ENCODE assay signal across 10 mouse cellular contexts in the genomic region with DNA sequence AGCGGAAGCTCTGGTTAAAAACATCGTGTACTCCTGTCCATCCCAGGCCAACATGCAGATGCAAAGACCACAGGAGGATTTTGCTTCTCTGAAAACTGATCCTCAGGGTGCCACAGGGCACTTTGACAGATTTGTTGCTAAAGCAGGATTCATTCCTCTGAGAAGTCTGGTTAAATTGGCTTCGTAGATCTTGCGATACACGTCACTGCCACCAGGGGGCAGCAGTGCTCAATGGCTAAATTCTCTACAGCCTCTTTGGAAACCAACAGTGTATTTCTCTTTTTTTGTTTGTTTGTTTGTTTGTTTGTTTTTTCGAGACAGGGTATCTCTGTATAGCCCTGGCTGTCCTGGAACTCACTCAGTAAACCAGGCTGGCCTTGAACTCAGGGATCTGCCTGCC. TPM values are rescaled to one million over a fixed set of nuclear protein-coding genes. Genes with fewer than 3 reads are reported as not detected.
DNase-seq lines count a peak whose midpoint lies in the region; ATAC-seq lines count a peak whose summit lies in the region.
"Had no signal": no experiment of that assay in that cellular context is flagged by ENCODE, and none has a peak within 500 bp of the region (broad histone marks: within the 10 kb centered on the region; RNA-seq: fewer than 3 reads in every experiment).

No protein-coding gene starts in this region.

- 18% methylated on average over 6 of the region's 6 CpGs for WGBS in hindbrain, embryonic 10.5 days
- 20% methylated on average over 6 of the region's 6 CpGs for whole genome bisulfite sequencing in hindbrain, embryonic 12.5 days
- WGBS in stomach, embryonic 16.5 days, result 19% methylated on average over 6 of the region's 6 CpGs

- DNase-seq in hindbrain, embryonic 10.5 days (ENCODE audit: low spot score), result peak; percentile 77
- DNase-seq in adrenal gland, adult 2 months, result peak; percentile 80
- DNase-seq in embryo, embryonic 10.5 days (ENCODE audit: low spot score), result peak; percentile 86
- peak; percentile 85 to 88 for DNase-seq in left cerebral cortex, postnatal 14 days (ENCODE audit: low spot score in 2 of 2)

- H3K4me2 ChIP-seq in hindbrain, embryonic 12.5 days (replicated peaks), result no peak overlapping the region
- H3K4me2 ChIP-seq in stomach, embryonic 16.5 days (ENCODE audit: low read depth, low read length), result no peak overlapping the region
- H3K4me2 ChIP-seq: embryonic facial prominence, embryonic 15.5 days; neural tube, embryonic 12.5 days had no signal

- no peaks in the 10 kb centered on the region for H3K27me3 ChIP-seq in hindbrain, embryonic 10.5 days (ENCODE audit: insufficient read depth, poor library complexity, severe bottlenecking)
- no peaks in the 10 kb centered on the region for H3K27me3 ChIP-seq in hindbrain, embryonic 12.5 days
- H3K27me3 ChIP-seq in stomach, embryonic 16.5 days (ENCODE audit: control insufficient read depth, insufficient read depth, low read length), result no peaks in the 10 kb centered on the region
- H3K27me3 ChIP-seq: embryonic facial prominence, embryonic 15.5 days; neural tube, embryonic 12.5 days had no signal

- H3K9me3 ChIP-seq in hindbrain, embryonic 10.5 days, result no peaks in the 10 kb centered on the region
- no peaks in the 10 kb centered on the region for H3K9me3 ChIP-seq in hindbrain, embryonic 12.5 days (replicated peaks)
- H3K9me3 ChIP-seq in stomach, embryonic 16.5 days (replicated peaks; ENCODE audit: control insufficient read depth, low read length), result no peaks in the 10 kb centered on the region
- H3K9me3 ChIP-seq: embryonic facial prominence, embryonic 15.5 days; neural tube, embryonic 12.5 days had no signal

- no peak for ATAC-seq in hindbrain, embryonic 12.5 days (ENCODE audit: low FRiP score)
- ATAC-seq in hematopoietic stem cell, adult 5-6 weeks (replicated peaks in 1 of 2; ENCODE audit: insufficient read depth in 1 of 2, low FRiP score in 2 of 2, low TSS enrichment in 1 of 2, low read depth in 1 of 2, poor library complexity in 2 of 2, severe bottlenecking in 2 of 2), result peak; percentile 32 to 70; a peak in 1 of 4 replicates
- peak; percentile 62; the same call in 1 of the 2 replicates for ATAC-seq in monocyte, adult 5-6 weeks (replicated peaks; ENCODE audit: insufficient number of reproducible peaks, low FRiP score, low TSS enrichment, poor library complexity, severe bottlenecking)
- ATAC-seq in stomach, embryonic 16.5 days (ENCODE audit: insufficient read depth, low FRiP score), result no peak

- no peak overlapping the region for H3K27ac ChIP-seq in hindbrain, embryonic 10.5 days
- no peak overlapping the region for H3K27ac ChIP-seq in hindbrain, embryonic 12.5 days
- H3K27ac ChIP-seq in stomach, embryonic 16.5 days (ENCODE audit: low read length), result no peak overlapping the region
- H3K27ac ChIP-seq: embryonic facial prominence, embryonic 15.5 days; neural tube, embryonic 12.5 days had no signal

- H3K9ac ChIP-seq in hindbrain, embryonic 12.5 days, result no peak overlapping the region
- H3K9ac ChIP-seq in stomach, embryonic 16.5 days (ENCODE audit: low read length), result 0 out of 2 replicates have a peak overlapping the region, but pooled peaks have one; percentile 16
- H3K9ac ChIP-seq: embryonic facial prominence, embryonic 15.5 days; neural tube, embryonic 12.5 days had no signal

- intact Hi-C loops in left cerebral cortex, postnatal 14 days (cut with DNase I), result loop anchor here (10.0 kb wide), 1 partner anchor 101 kb away; no protein-coding TSS in a partner anchor

- H3K4me3 ChIP-seq in hindbrain, embryonic 10.5 days, result no peak overlapping the region
- no peak overlapping the region for H3K4me3 ChIP-seq in hindbrain, embryonic 12.5 days
- no peak overlapping the region for H3K4me3 ChIP-seq in stomach, embryonic 16.5 days (replicated peaks; ENCODE audit: low read length)
- H3K4me3 ChIP-seq: embryonic facial prominence, embryonic 15.5 days; neural tube, embryonic 12.5 days had no signal

- peaks cover 14% of the 10 kb centered on the region for H3K4me1 ChIP-seq in hindbrain, embryonic 10.5 days (replicated peaks)
- H3K4me1 ChIP-seq in hindbrain, embryonic 12.5 days, result peaks cover 8% of the 10 kb centered on the region
- H3K4me1 ChIP-seq in stomach, embryonic 16.5 days (ENCODE audit: control insufficient read depth, insufficient read depth, low read length), result no peaks in the 10 kb centered on the region
- H3K4me1 ChIP-seq: embryonic facial prominence, embryonic 15.5 days; neural tube, embryonic 12.5 days had no signal

- H3K36me3 ChIP-seq in hindbrain, embryonic 10.5 days, result peaks cover 11% of the 10 kb centered on the region
- peaks cover 5% of the 10 kb centered on the region for H3K36me3 ChIP-seq in hindbrain, embryonic 12.5 days
- H3K36me3 ChIP-seq in stomach, embryonic 16.5 days (ENCODE audit: control insufficient read depth, insufficient read depth, low read length), result no peaks in the 10 kb centered on the region

RNA-seq across cellular contexts. Expression of a gene that starts 7.9 kb away (rescaled TPM):
- 93.3 and 98.0 TPM in 2 replicates for polyA plus RNA-seq in hindbrain, embryonic 10.5 days (2016; fragmentation: Nextera tagmentation; extraction: Ambion mirVana)
- 81.5 and 86.5 TPM in 2 replicates for polyA plus RNA-seq in hindbrain, embryonic 12.5 days (2016; fragmentation: Nextera tagmentation; extraction: Ambion mirVana)
- 100 to 1,000 TPM; 124 to 154 TPM for total RNA-seq in adrenal gland, adult 2 months (2021)
- 68.4 and 73.4 TPM in 2 replicates for polyA plus RNA-seq in adrenal gland, adult 2 months (2012; rRNA removed)
- total RNA-seq in hematopoietic stem cell, adult 5-6 weeks (2017), result 62.3 and 99.8 TPM in 2 replicates
- 10 to 100 TPM; 75.9 TPM for total RNA-seq in left cerebral cortex, postnatal 14 days (2021)
- total RNA-seq in monocyte, adult 5-6 weeks (2017), result 154 to 190 TPM (median 179 TPM) in 3 replicates
- 112 and 113 TPM in 2 replicates for polyA plus RNA-seq in stomach, embryonic 16.5 days (2015; fragmentation: Nextera tagmentation; extraction: Ambion mirVana)

RNA-seq across cellular contexts. Expression of a gene that starts 8.3 kb away (rescaled TPM):
- polyA plus RNA-seq in hindbrain, embryonic 10.5 days (2016; fragmentation: Nextera tagmentation; extraction: Ambion mirVana), result 8.1 and 10.8 TPM in 2 replicates
- polyA plus RNA-seq in hindbrain, embryonic 12.5 days (2016; fragmentation: Nextera tagmentation; extraction: Ambion mirVana), result 10.2 and 15.2 TPM in 2 replicates
- 10 to 100 TPM in 1 of 2 experiments, 1 to 10 TPM in 1; 6.3 to 11.5 TPM for total RNA-seq in adrenal gland, adult 2 months (2021)
- polyA plus RNA-seq in adrenal gland, adult 2 months (2012; rRNA removed), result 17.1 and 17.8 TPM in 2 replicates
- 14.7 and 14.9 TPM in 2 replicates for total RNA-seq in hematopoietic stem cell, adult 5-6 weeks (2017)
- total RNA-seq in left cerebral cortex, postnatal 14 days (2021), result 10 to 100 TPM in 1 of 2 experiments, 1 to 10 TPM in 1; 9.7 to 10.1 TPM
- total RNA-seq in monocyte, adult 5-6 weeks (2017), result 23.8 to 24.6 TPM (median 24.2 TPM) in 3 replicates
- polyA plus RNA-seq in stomach, embryonic 16.5 days (2015; fragmentation: Nextera tagmentation; extraction: Ambion mirVana), result 7.9 and 8.0 TPM in 2 replicates

RNA-seq across cellular contexts. Expression of a gene that starts 21.5 kb away (rescaled TPM):
- not detected in 2 replicates for polyA plus RNA-seq in hindbrain, embryonic 10.5 days (2016; fragmentation: Nextera tagmentation; extraction: Ambion mirVana)
- not detected in 2 replicates for polyA plus RNA-seq in hindbrain, embryonic 12.5 days (2016; fragmentation: Nextera tagmentation; extraction: Ambion mirVana)
- under 1 TPM in 1 of 2 experiments, not detected in 1; 0.26 TPM for total RNA-seq in adrenal gland, adult 2 months (2021)
- polyA plus RNA-seq in adrenal gland, adult 2 months (2012; rRNA removed), result 0.32 TPM in 1 of 2 replicates, not detected in the other
- total RNA-seq in hematopoietic stem cell, adult 5-6 weeks (2017), result not detected in 2 replicates
- total RNA-seq in left cerebral cortex, postnatal 14 days (2021), result under 1 TPM in 1 of 2 experiments, not detected in 1; 0.15 TPM
- total RNA-seq in monocyte, adult 5-6 weeks (2017), result 0.39 TPM in 1 of 3 replicates, not detected in the others
- 2.8 and 3.7 TPM in 2 replicates for polyA plus RNA-seq in stomach, embryonic 16.5 days (2015; fragmentation: Nextera tagmentation; extraction: Ambion mirVana)

RNA-seq across cellular contexts. Expression of a gene that starts 30.5 kb away (rescaled TPM):
- 778 and 995 TPM in 2 replicates for polyA plus RNA-seq in hindbrain, embryonic 10.5 days (2016; fragmentation: Nextera tagmentation; extraction: Ambion mirVana)
- 953 and 959 TPM in 2 replicates for polyA plus RNA-seq in hindbrain, embryonic 12.5 days (2016; fragmentation: Nextera tagmentation; extraction: Ambion mirVana)
- total RNA-seq in adrenal gland, adult 2 months (2021), result 100 to 1,000 TPM in 1 of 2 experiments, 10 to 100 TPM in 1; 71.8 to 109 TPM
- polyA plus RNA-seq in adrenal gland, adult 2 months (2012; rRNA removed), result 100 and 102 TPM in 2 replicates
- 122 and 126 TPM in 2 replicates for total RNA-seq in hematopoietic stem cell, adult 5-6 weeks (2017)
- 100 to 1,000 TPM; 206 TPM for total RNA-seq in left cerebral cortex, postnatal 14 days (2021)
- 230 to 253 TPM (median 234 TPM) in 3 replicates for total RNA-seq in monocyte, adult 5-6 weeks (2017)
- polyA plus RNA-seq in stomach, embryonic 16.5 days (2015; fragmentation: Nextera tagmentation; extraction: Ambion mirVana), result 454 and 457 TPM in 2 replicates

RNA-seq across cellular contexts. Expression of a gene that starts 43.4 kb away (rescaled TPM):
- polyA plus RNA-seq in hindbrain, embryonic 10.5 days (2016; fragmentation: Nextera tagmentation; extraction: Ambion mirVana), result 0.08 and 0.16 TPM in 2 replicates
- 0.20 TPM in 1 of 2 replicates, not detected in the other for polyA plus RNA-seq in hindbrain, embryonic 12.5 days (2016; fragmentation: Nextera tagmentation; extraction: Ambion mirVana)
- total RNA-seq in adrenal gland, adult 2 months (2021), result under 1 TPM; 0.14 to 0.52 TPM
- 0.55 and 0.59 TPM in 2 replicates for polyA plus RNA-seq in adrenal gland, adult 2 months (2012; rRNA removed)
- total RNA-seq in hematopoietic stem cell, adult 5-6 weeks (2017), result not detected in 2 replicates
- total RNA-seq in left cerebral cortex, postnatal 14 days (2021), result not detected
- total RNA-seq in monocyte, adult 5-6 weeks (2017), result not detected in 3 replicates
- 0.22 and 0.26 TPM in 2 replicates for polyA plus RNA-seq in stomach, embryonic 16.5 days (2015; fragmentation: Nextera tagmentation; extraction: Ambion mirVana)
- polyA plus RNA-seq: embryonic facial prominence, embryonic 15.5 days; neural tube, embryonic 12.5 days had no signal

Comparison
In these comparisons a context has a peak if more than half of its experiments do, and no peak if none do; other contexts are left out.
1. ATAC-seq: peak in hematopoietic stem cell, adult 5-6 weeks (2 of 2) and monocyte, adult 5-6 weeks (single experiment); none in hindbrain, embryonic 12.5 days (single experiment) and stomach, embryonic 16.5 days (single experiment).
2. Peak in every context shown above with its lines, with median percentiles within 50 percentile points of each other: DNase-seq.